Mouse (Mus musculus) G1E (cell line): ENCODE results near the gene Msl1.

Experiments
- CTCF ChIP-seq: IDR thresholded peaks from 2 replicates; pipeline ENCODE4 v1.5.1; 2012; ENCODE audit warnings: low read depth, low read length, inconsistent platforms, mixed read lengths
- GATA1 ChIP-seq: IDR thresholded peaks from 2 replicates; pipeline ENCODE4 v1.6.1; 2012; ENCODE audit warnings: borderline replicate concordance, low read length, inconsistent platforms, mixed read lengths

GRCm38 (mm10) chr11:98756711-98757110, 38.6 kb upstream of the Msl1 start:
- TF ChIP-seq GATA1 = no peak
- no peak for TF ChIP-seq CTCF
